8 mouse cellular contexts compared by ENCODE assay signal in genomic region chr8:84705960-84706359, GRCm38 (mm10). TPM values are rescaled to one million over a fixed set of nuclear protein-coding genes. Genes with fewer than 3 reads are reported as not detected.
DNase-seq lines count a peak whose midpoint lies in the region; ATAC-seq and TF ChIP-seq lines count a peak whose summit lies in the region.

No protein-coding gene starts in this region.

- peaks cover 56% of the 10 kb centered on the region for H3K27me3 ChIP-seq in heart, embryonic 12.5 days (replicated peaks)
- H3K27me3 ChIP-seq in G1E (ENCODE audit: insufficient read depth, low read length), result no peaks in the 10 kb centered on the region
- H3K27me3 ChIP-seq in hindbrain, embryonic 12.5 days, result peaks cover 86% of the 10 kb centered on the region
- H3K27me3 ChIP-seq in liver, postnatal 0 days (ENCODE audit: insufficient read depth, low read length), result no peaks in the 10 kb centered on the region

- H3K9me3 ChIP-seq in heart, embryonic 12.5 days (replicated peaks), result no peaks in the 10 kb centered on the region
- H3K9me3 ChIP-seq in G1E (replicated peaks), result no peaks in the 10 kb centered on the region
- no peaks in the 10 kb centered on the region for H3K9me3 ChIP-seq in hindbrain, embryonic 12.5 days (replicated peaks)
- no peaks in the 10 kb centered on the region for H3K9me3 ChIP-seq in liver, postnatal 0 days (ENCODE audit: low read length)

- no peak for TF ChIP-seq EP300 in liver, postnatal 0 days (IDR thresholded peaks at IDR 0.05; ENCODE audit: low read depth)

- DNase-seq in heart, adult 18-20 months, result no peak
- DNase-seq in G1E (ENCODE audit: low spot score), result no peak
- no peak for DNase-seq in liver, postnatal 0 days
- no peak for DNase-seq in B cell, adult 2 months
- no peak for DNase-seq in frontal cortex, adult 2 months (ENCODE audit: extremely low spot score in 1 of 2, low spot score in 1 of 2)
- DNase-seq in gastrocnemius, postnatal 14 days, result no peak

- 4% methylated on average over 12 of the region's 12 CpGs for WGBS in heart, embryonic 12.5 days
- 2% methylated on average over 12 of the region's 12 CpGs for WGBS in hindbrain, embryonic 12.5 days
- WGBS in liver, postnatal 0 days (ENCODE audit: insufficient replicate concordance), result 2% methylated on average over 12 of the region's 12 CpGs

- H3K27ac ChIP-seq in heart, embryonic 12.5 days (ENCODE audit: poor library complexity, severe bottlenecking), result peak overlapping the region; percentile 91
- H3K27ac ChIP-seq in hindbrain, embryonic 12.5 days, result no peak overlapping the region; the same call in 1 of the 2 replicates
- H3K27ac ChIP-seq in liver, postnatal 0 days (ENCODE audit: low read depth), result peak overlapping the region; percentile 95

- ATAC-seq in heart, embryonic 12.5 days (ENCODE audit: insufficient number of reproducible peaks, low FRiP score), result no peak
- ATAC-seq in G1E (ENCODE audit: extremely low read depth, insufficient number of reproducible peaks, low FRiP score, poor library complexity, severe bottlenecking), result no peak
- no peak for ATAC-seq in hindbrain, embryonic 12.5 days (ENCODE audit: low FRiP score)
- ATAC-seq in liver, postnatal 0 days, result no peak

- no peak for TF ChIP-seq CTCF in G1E (IDR thresholded peaks at IDR 0.05; ENCODE audit: low read depth, low read length)
- TF ChIP-seq CTCF in liver, postnatal 0 days (IDR thresholded peaks at IDR 0.05; ENCODE audit: low read depth), result no peak

- peak overlapping the region; percentile 54 for H3K4me3 ChIP-seq in heart, embryonic 12.5 days
- H3K4me3 ChIP-seq in G1E (ENCODE audit: low read depth, low read length), result peak overlapping the region; percentile 81
- peak overlapping the region; percentile 23; the same call in 1 of the 2 replicates for H3K4me3 ChIP-seq in hindbrain, embryonic 12.5 days
- peak overlapping the region; percentile 66 for H3K4me3 ChIP-seq in liver, postnatal 0 days (ENCODE audit: low read depth, low read length)

- H3K4me1 ChIP-seq in heart, embryonic 12.5 days (replicated peaks), result peaks cover 76% of the 10 kb centered on the region
- H3K4me1 ChIP-seq in G1E (ENCODE audit: insufficient read depth, low read depth, low read length), result peaks cover 62% of the 10 kb centered on the region
- peaks cover 66% of the 10 kb centered on the region for H3K4me1 ChIP-seq in hindbrain, embryonic 12.5 days
- peaks cover 53% of the 10 kb centered on the region for H3K4me1 ChIP-seq in liver, postnatal 0 days (ENCODE audit: insufficient read depth)

- peak overlapping the region; percentile 66 for H3K4me2 ChIP-seq in heart, embryonic 12.5 days
- peak overlapping the region; percentile 46 for H3K4me2 ChIP-seq in hindbrain, embryonic 12.5 days (replicated peaks)
- peak overlapping the region; percentile 84 for H3K4me2 ChIP-seq in liver, postnatal 0 days (ENCODE audit: low read depth, low read length)

- intact Hi-C loops in gastrocnemius, postnatal 14 days (cut with DNase I; ENCODE audit: low total_unique reads), result no loop called here

- H3K36me3 ChIP-seq in heart, embryonic 12.5 days, result no peaks in the 10 kb centered on the region
- H3K36me3 ChIP-seq in G1E (replicated peaks), result peaks cover 45% of the 10 kb centered on the region
- H3K36me3 ChIP-seq in hindbrain, embryonic 12.5 days, result no peaks in the 10 kb centered on the region
- peaks cover 17% of the 10 kb centered on the region for H3K36me3 ChIP-seq in liver, postnatal 0 days (replicated peaks; ENCODE audit: insufficient read depth, low read length)

- H3K9ac ChIP-seq in heart, embryonic 12.5 days, result peak overlapping the region; percentile 79
- peak overlapping the region; percentile 50 for H3K9ac ChIP-seq in hindbrain, embryonic 12.5 days
- H3K9ac ChIP-seq in liver, postnatal 0 days (replicated peaks), result peak overlapping the region; percentile 77

RNA-seq across cellular contexts. Expression of gene Lyl1, which starts 4.7 kb away (rescaled TPM):
- polyA plus RNA-seq in heart, embryonic 12.5 days (2016; fragmentation: Nextera tagmentation; extraction: Ambion mirVana), result 18.1 and 19.7 TPM in 2 replicates
- 1 to 10 TPM; 3.1 to 4.4 TPM for total RNA-seq in heart, adult 18-20 months (2021)
- total RNA-seq in G1E (2014; fragmentation: Nextera tagmentation), result 136 and 138 TPM in 2 replicates
- 81.2 and 95.6 TPM in 2 replicates for total RNA-seq in G1E (2017)
- 550 and 561 TPM in 2 replicates for polyA plus RNA-seq in G1E (2012)
- 4.6 and 4.9 TPM in 2 replicates for polyA plus RNA-seq in hindbrain, embryonic 12.5 days (2016; fragmentation: Nextera tagmentation; extraction: Ambion mirVana)
- 24.6 and 25.7 TPM in 2 replicates for polyA plus RNA-seq in liver, postnatal 0 days (2015; fragmentation: Nextera tagmentation; extraction: Ambion mirVana)
- polyA plus RNA-seq in frontal cortex, adult 2 months (2012; rRNA removed), result 2.9 and 4.1 TPM in 2 replicates
- 1 to 10 TPM; 2.7 to 2.9 TPM for total RNA-seq in gastrocnemius, postnatal 14 days (2021)

RNA-seq across cellular contexts. Expression of gene G430095P16Rik, which starts 16.8 kb away (rescaled TPM):
- polyA plus RNA-seq in heart, embryonic 12.5 days (2016; fragmentation: Nextera tagmentation; extraction: Ambion mirVana), result 5.4 and 6.9 TPM in 2 replicates
- under 1 TPM; 0.40 to 0.69 TPM for total RNA-seq in heart, adult 18-20 months (2021)
- total RNA-seq in G1E (2014; fragmentation: Nextera tagmentation) (39.9 and 54.3 TPM in 2 replicates), G1E (2017) (11.0 and 11.3 TPM in 2 replicates)
- polyA plus RNA-seq in G1E (2012), result 35.2 and 42.7 TPM in 2 replicates
- 3.0 and 3.6 TPM in 2 replicates for polyA plus RNA-seq in hindbrain, embryonic 12.5 days (2016; fragmentation: Nextera tagmentation; extraction: Ambion mirVana)
- 4.8 and 6.3 TPM in 2 replicates for polyA plus RNA-seq in liver, postnatal 0 days (2015; fragmentation: Nextera tagmentation; extraction: Ambion mirVana)
- polyA plus RNA-seq in frontal cortex, adult 2 months (2012; rRNA removed), result 0.36 TPM in 1 of 2 replicates, not detected in the other
- 1 to 10 TPM in 1 of 2 experiments, under 1 TPM in 1; 0.66 to 1.1 TPM for total RNA-seq in gastrocnemius, postnatal 14 days (2021)

RNA-seq across cellular contexts. Expression of gene Nacc1, which starts 18.3 kb away (rescaled TPM):
- polyA plus RNA-seq in heart, embryonic 12.5 days (2016; fragmentation: Nextera tagmentation; extraction: Ambion mirVana), result 20.9 and 21.3 TPM in 2 replicates
- 10 to 100 TPM; 31.4 to 32.7 TPM for total RNA-seq in heart, adult 18-20 months (2021)
- total RNA-seq in G1E (2014; fragmentation: Nextera tagmentation) (120 and 125 TPM in 2 replicates), G1E (2017) (48.1 and 54.5 TPM in 2 replicates)
- 207 and 224 TPM in 2 replicates for polyA plus RNA-seq in G1E (2012)
- 20.9 and 21.3 TPM in 2 replicates for polyA plus RNA-seq in hindbrain, embryonic 12.5 days (2016; fragmentation: Nextera tagmentation; extraction: Ambion mirVana)
- 3.3 and 3.6 TPM in 2 replicates for polyA plus RNA-seq in liver, postnatal 0 days (2015; fragmentation: Nextera tagmentation; extraction: Ambion mirVana)
- polyA plus RNA-seq in frontal cortex, adult 2 months (2012; rRNA removed), result 79.7 and 79.8 TPM in 2 replicates
- 10 to 100 TPM; 25.7 to 33.6 TPM for total RNA-seq in gastrocnemius, postnatal 14 days (2021)

RNA-seq across cellular contexts. Expression of gene Trmt1, which starts 19.9 kb away (rescaled TPM):
- 46.2 and 49.5 TPM in 2 replicates for polyA plus RNA-seq in heart, embryonic 12.5 days (2016; fragmentation: Nextera tagmentation; extraction: Ambion mirVana)
- total RNA-seq in heart, adult 18-20 months (2021), result 10 to 100 TPM; 34.2 to 45.1 TPM
- total RNA-seq in G1E (2014; fragmentation: Nextera tagmentation) (63.3 and 64.9 TPM in 2 replicates), G1E (2017) (68.2 and 96.4 TPM in 2 replicates)
- 244 and 260 TPM in 2 replicates for polyA plus RNA-seq in G1E (2012)
- 51.2 and 55.9 TPM in 2 replicates for polyA plus RNA-seq in hindbrain, embryonic 12.5 days (2016; fragmentation: Nextera tagmentation; extraction: Ambion mirVana)
- 21.3 TPM in 2 replicates for polyA plus RNA-seq in liver, postnatal 0 days (2015; fragmentation: Nextera tagmentation; extraction: Ambion mirVana)
- 143 and 157 TPM in 2 replicates for polyA plus RNA-seq in frontal cortex, adult 2 months (2012; rRNA removed)
- total RNA-seq in gastrocnemius, postnatal 14 days (2021), result 10 to 100 TPM; 26.0 to 36.2 TPM

RNA-seq across cellular contexts. Expression of gene Ier2, which starts 43.3 kb away (rescaled TPM):
- 63.4 and 68.1 TPM in 2 replicates for polyA plus RNA-seq in heart, embryonic 12.5 days (2016; fragmentation: Nextera tagmentation; extraction: Ambion mirVana)
- total RNA-seq in heart, adult 18-20 months (2021), result 10 to 100 TPM; 11.2 to 13.4 TPM
- total RNA-seq in G1E (2014; fragmentation: Nextera tagmentation) (60.5 and 64.9 TPM in 2 replicates), G1E (2017) (43.1 and 48.5 TPM in 2 replicates)
- 112 and 119 TPM in 2 replicates for polyA plus RNA-seq in G1E (2012)
- polyA plus RNA-seq in hindbrain, embryonic 12.5 days (2016; fragmentation: Nextera tagmentation; extraction: Ambion mirVana), result 62.5 and 64.8 TPM in 2 replicates
- 32.3 and 32.9 TPM in 2 replicates for polyA plus RNA-seq in liver, postnatal 0 days (2015; fragmentation: Nextera tagmentation; extraction: Ambion mirVana)
- polyA plus RNA-seq in frontal cortex, adult 2 months (2012; rRNA removed), result 11.1 and 21.5 TPM in 2 replicates
- 10 to 100 TPM; 10.5 to 10.8 TPM for total RNA-seq in gastrocnemius, postnatal 14 days (2021)

Comparison
In these comparisons a context has a peak if more than half of its experiments do, and no peak if none do; other contexts are left out.
1. H3K4me3 ChIP-seq: peak in every context shown above with its lines; median percentile 81 in G1E; 66 in liver, postnatal 0 days; 54 in heart, embryonic 12.5 days; 23 in hindbrain, embryonic 12.5 days.
2. RNA of gene Lyl1, which starts 4.7 kb away (polyA plus RNA-seq): 550 to 561 TPM in G1E; 24.6 to 25.7 TPM in liver, postnatal 0 days, 18.1 to 19.7 TPM in heart, embryonic 12.5 days, 4.6 to 4.9 TPM in hindbrain, embryonic 12.5 days and 2.9 to 4.1 TPM in frontal cortex, adult 2 months; every median in the first group is over 10 times any median in the second.
3. Peak in every context shown above with its lines, with median percentiles within 50 percentile points of each other: H3K4me2 ChIP-seq and H3K9ac ChIP-seq.